Mouse (Mus musculus) megakaryocyte, embryonic 14.5 days (primary cell): ENCODE measurements around the gene Csrnp3.

ENCODE experiments used
- FLI1 ChIP-seq: IDR thresholded peaks from 2 replicates; pipeline ENCODE4 v1.6.1; 2012; ENCODE audit warnings: low read length, inconsistent platforms, mixed read lengths
- GATA1 ChIP-seq: IDR thresholded peaks from 3 replicates; pipeline ENCODE4 v1.6.1; 2012; ENCODE audit warnings: mixed read lengths, low read length, inconsistent platforms, borderline replicate concordance

GRCm38 (mm10) chr2:65973907-65974306, 128.3 kb downstream of the Csrnp3 start:
- no peak for TF ChIP-seq GATA1
- TF ChIP-seq FLI1: no peak
